Mouse (Mus musculus) G1E (cell line): Measurements from ENCODE around the gene Mdh1.
"Not testable (repeated sequence)": the region's sequence is repeated elsewhere in the genome, so short reads cannot be mapped to it uniquely, and the experiment has no call there.

Experiments
- CTCF ChIP-seq: IDR thresholded peaks from 2 replicates; pipeline ENCODE4 v1.5.1; 2012; ENCODE audit warnings: low read depth, low read length, inconsistent platforms, mixed read lengths
- GATA1 ChIP-seq: IDR thresholded peaks from 2 replicates; pipeline ENCODE4 v1.6.1; 2012; ENCODE audit warnings: borderline replicate concordance, low read length, inconsistent platforms, mixed read lengths
- GATA2 ChIP-seq: IDR thresholded peaks from 2 replicates; pipeline ENCODE4 v1.6.1; 2012; ENCODE audit warnings: low read depth, low read length, inconsistent platforms, borderline replicate concordance
- POLR2AphosphoS5 ChIP-seq: IDR thresholded peaks from 2 replicates; pipeline ENCODE4 v1.6.1; 2012; ENCODE audit warnings: low read depth, low read length, inconsistent platforms; ENCODE audit not compliant: insufficient replicate concordance
- TAL1 ChIP-seq: conservative IDR thresholded peaks from 2 replicates; pipeline ENCODE4 v1.6.1; 2012; ENCODE audit warnings: low read depth, low read length, inconsistent platforms, mixed read lengths

DNA sequence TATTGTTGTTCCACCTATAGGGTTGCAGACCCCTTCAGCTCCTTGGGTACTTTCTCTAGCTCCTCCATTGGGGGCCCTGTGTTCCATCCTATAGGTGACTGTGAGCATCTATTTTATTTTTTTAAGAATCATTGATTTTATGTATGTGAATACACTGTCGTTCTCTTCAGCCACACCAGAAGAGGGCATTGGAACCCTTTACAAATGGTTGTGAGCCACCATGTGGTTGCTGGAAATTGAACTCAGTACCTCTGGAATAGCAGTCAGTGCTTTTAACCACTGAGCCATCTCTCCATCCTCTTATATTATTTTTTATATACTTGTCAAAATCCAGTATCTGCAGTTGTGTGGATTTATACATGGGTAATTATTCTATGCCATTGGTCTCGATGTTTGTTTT lies 41.3 kb downstream of the Mdh1 start:
- TF ChIP-seq CTCF, POLR2AphosphoS5, GATA1, GATA2, TAL1: not testable (repeated sequence)
